Mouse (Mus musculus): Measurements from ENCODE around the gene Pdzrn4. TPM values are rescaled to one million over a fixed set of nuclear protein-coding genes. Genes with fewer than 3 reads are reported as not detected.

Pdzrn4 gene
- total and polyA plus RNA-seq, 3 experiments: not detected

DNA sequence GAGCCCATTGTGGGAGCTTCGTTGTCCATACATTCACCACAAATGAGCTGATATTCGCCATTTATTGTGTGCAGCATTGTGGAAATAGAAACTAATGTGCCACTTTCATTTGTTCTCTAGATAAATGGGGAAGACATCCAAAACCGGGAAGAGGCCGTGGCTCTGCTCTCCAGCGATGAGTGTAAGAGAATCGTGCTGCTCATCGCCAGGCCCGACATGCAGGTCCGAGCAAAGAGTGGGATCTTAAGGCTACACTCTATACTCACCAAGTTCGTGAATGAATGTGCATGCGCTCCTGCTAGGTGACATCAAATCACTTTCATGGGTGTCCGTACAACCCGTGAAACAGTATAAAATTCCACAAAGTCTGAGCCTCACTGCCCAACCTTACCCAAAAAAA, 355.9 kb downstream of the Pdzrn4 start:
- H3K79me2 ChIP-seq (ENCODE audit: control insufficient read depth, insufficient read depth, low read length, poor library complexity): no peaks in the 10 kb centered on the region
- no peaks in the 10 kb centered on the region for H3K9me3 ChIP-seq (replicated peaks; ENCODE audit: insufficient read depth, low read length)
- no peak for TF ChIP-seq ZNF384 (IDR thresholded peaks at IDR 0.05; ENCODE audit: low read depth, low read length)
- TF ChIP-seq SIN3A (IDR thresholded peaks at IDR 0.05; ENCODE audit: low read length): no peak
- TF ChIP-seq ZKSCAN1 (IDR thresholded peaks at IDR 0.05; ENCODE audit: low read depth, low read length): no peak
- no peak for TF ChIP-seq TCF12 (IDR thresholded peaks at IDR 0.05; ENCODE audit: low read depth, low read length)
- no peak for TF ChIP-seq MYC (IDR thresholded peaks at IDR 0.05; ENCODE audit: low read depth, low read length)
- TF ChIP-seq GABPA (IDR thresholded peaks at IDR 0.05; ENCODE audit: low read depth, low read length): no peak
- TF ChIP-seq USF2 (IDR thresholded peaks at IDR 0.05; ENCODE audit: borderline replicate concordance in 1 of 2, insufficient read depth in 1 of 2, low read depth in 1 of 2, low read length in 2 of 2): no peak
- no peak for TF ChIP-seq MAX (IDR thresholded peaks at IDR 0.05; ENCODE audit: low read length)
- TF ChIP-seq GATA1 (IDR thresholded peaks at IDR 0.05; ENCODE audit: low read depth, low read length): no peak
- no peak for TF ChIP-seq POLR2AphosphoS5 (IDR thresholded peaks at IDR 0.05; ENCODE audit: borderline replicate concordance, low read depth, low read length)
- no peak for TF ChIP-seq RAD21 (IDR thresholded peaks at IDR 0.05; ENCODE audit: low read depth, low read length)
- TF ChIP-seq ZMIZ1 (IDR thresholded peaks at IDR 0.05; ENCODE audit: low read depth, low read length): no peak
- TF ChIP-seq E2F4 (IDR thresholded peaks at IDR 0.05; ENCODE audit: borderline replicate concordance, low read depth, low read length): no peak
- TF ChIP-seq MXI1 (IDR thresholded peaks at IDR 0.05; ENCODE audit: low read depth, low read length): no peak

GRCm38 (mm10) chr15:92757085-92757903, 360.6 kb downstream of the Pdzrn4 start:
- no peaks in the 10 kb centered on the region for H3K79me2 ChIP-seq (ENCODE audit: control insufficient read depth, insufficient read depth, low read length, poor library complexity)
- no peaks in the 10 kb centered on the region for H3K9me3 ChIP-seq (replicated peaks; ENCODE audit: insufficient read depth, low read length)
- H3K9ac ChIP-seq (ENCODE audit: control insufficient read depth, low read depth, low read length, poor library complexity, severe bottlenecking): no peak overlapping the region
- no peak for DNase-seq (ENCODE audit: low read depth, low spot score)
- no peak overlapping the region for H3K27ac ChIP-seq (ENCODE audit: control insufficient read depth, low read depth, low read length)
- no peak overlapping the region for H3K4me3 ChIP-seq (ENCODE audit: control insufficient read depth in 1 of 2, insufficient read depth in 1 of 2, low read depth in 2 of 2, low read length in 2 of 2)
- H3K36me3 ChIP-seq (ENCODE audit: control insufficient read depth in 1 of 2, insufficient read depth in 2 of 2, low read length in 2 of 2): no peaks in the 10 kb centered on the region
- H3K4me1 ChIP-seq (ENCODE audit: control insufficient read depth in 1 of 2, insufficient read depth in 2 of 2, low read length in 2 of 2): no peaks in the 10 kb centered on the region
- H3K27me3 ChIP-seq (ENCODE audit: control insufficient read depth in 1 of 2, insufficient read depth in 2 of 2, low read length in 2 of 2): no peaks in the 10 kb centered on the region
- TF ChIP-seq MXI1 (IDR thresholded peaks at IDR 0.05; ENCODE audit: low read depth, low read length): no peak
- TF ChIP-seq GABPA (IDR thresholded peaks at IDR 0.05; ENCODE audit: low read depth, low read length): no peak
- no peak for TF ChIP-seq CTCF (IDR thresholded peaks at IDR 0.05 in 2 of 3, conservative IDR thresholded peaks at IDR 0.05 in 1 of 3; ENCODE audit: control insufficient read depth in 1 of 3, insufficient read depth in 1 of 3, low read depth in 2 of 3, low read length in 3 of 3, poor library complexity in 1 of 3, severe bottlenecking in 1 of 3)
- TF ChIP-seq USF1 (IDR thresholded peaks at IDR 0.05; ENCODE audit: low read depth, low read length): no peak
- no peak for TF ChIP-seq E2F4 (IDR thresholded peaks at IDR 0.05; ENCODE audit: borderline replicate concordance, low read depth, low read length)
- no peak for TF ChIP-seq TBP (IDR thresholded peaks at IDR 0.05; ENCODE audit: low read depth, low read length)
- no peak for TF ChIP-seq TAL1 (IDR thresholded peaks at IDR 0.05; ENCODE audit: low read length)
- TF ChIP-seq BHLHE40 (IDR thresholded peaks at IDR 0.05; ENCODE audit: borderline replicate concordance, low read depth, low read length): no peak
- no peak for TF ChIP-seq ZKSCAN1 (IDR thresholded peaks at IDR 0.05; ENCODE audit: low read depth, low read length)
- TF ChIP-seq USF2 (IDR thresholded peaks at IDR 0.05; ENCODE audit: borderline replicate concordance in 1 of 2, insufficient read depth in 1 of 2, low read depth in 1 of 2, low read length in 2 of 2): no peak
- no peak for TF ChIP-seq ZC3H11A (IDR thresholded peaks at IDR 0.05; ENCODE audit: low read depth, low read length)

More for the DNA sequence above, 355.9 kb downstream of the Pdzrn4 start:
- no peaks in the 10 kb centered on the region for H3K4me1 ChIP-seq (ENCODE audit: control insufficient read depth in 1 of 2, insufficient read depth in 2 of 2, low read length in 2 of 2)
- no peak overlapping the region for H3K4me3 ChIP-seq (ENCODE audit: control insufficient read depth in 1 of 2, insufficient read depth in 1 of 2, low read depth in 2 of 2, low read length in 2 of 2)
- H3K36me3 ChIP-seq (ENCODE audit: control insufficient read depth in 1 of 2, insufficient read depth in 2 of 2, low read length in 2 of 2): no peaks in the 10 kb centered on the region
- no peak for DNase-seq (ENCODE audit: low read depth, low spot score)
- no peak overlapping the region for H3K9ac ChIP-seq (ENCODE audit: control insufficient read depth, low read depth, low read length, poor library complexity, severe bottlenecking)
- H3K27me3 ChIP-seq (ENCODE audit: control insufficient read depth in 1 of 2, insufficient read depth in 2 of 2, low read length in 2 of 2): no peaks in the 10 kb centered on the region
- no peak overlapping the region for H3K27ac ChIP-seq (ENCODE audit: control insufficient read depth, low read depth, low read length)

Measured in MEL (cell line).